Mouse (Mus musculus): ENCODE measurements at regions not wholly inside any gene's neighbourhood (a gene's known extent, or its start where the extent isn't known, plus 50 kb on each side); places are given as distances from the start of the nearest gene placed in this dataset.

DNA sequence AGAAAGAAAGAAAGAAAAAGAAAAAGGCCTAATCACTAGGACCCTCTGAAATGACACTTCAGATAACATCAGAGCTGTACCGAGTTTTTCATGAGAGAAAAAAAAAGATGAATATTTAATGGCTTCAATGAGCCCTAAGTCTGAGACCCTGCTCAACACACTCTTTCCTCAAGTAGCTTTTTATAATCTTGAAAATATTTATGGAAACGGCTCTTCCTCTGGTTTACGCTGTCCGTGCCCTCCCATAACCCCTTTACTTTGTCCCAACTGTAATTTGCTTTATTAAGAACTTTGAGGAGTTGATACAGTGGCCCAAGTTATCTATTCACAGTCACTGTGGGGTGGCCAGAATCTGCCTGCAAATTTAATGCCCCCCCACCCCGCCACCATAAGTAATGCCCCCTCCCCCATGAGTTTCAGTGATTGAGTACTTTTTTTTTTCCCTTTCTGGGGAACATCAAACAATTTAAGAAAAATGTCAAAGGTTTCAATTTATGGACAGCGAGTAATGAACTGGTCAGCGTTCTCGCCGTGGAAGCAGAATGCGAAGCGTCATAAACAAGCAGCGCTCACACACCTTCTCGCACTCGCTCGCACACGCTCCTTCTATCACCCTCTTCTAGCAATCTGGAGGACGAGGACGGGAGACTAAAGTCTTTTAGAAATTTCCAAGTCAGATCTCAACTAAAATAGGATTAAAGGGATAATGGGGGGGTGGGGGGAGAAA, 316.3 kb downstream of the Med13l start:
- TF ChIP-seq CTCF (conservative IDR thresholded peaks at IDR 0.05; ENCODE audit: low read length) (no peak), POU5F1 (IDR thresholded peaks at IDR 0.05; ENCODE audit: borderline replicate concordance, low read length) (no peak)
